Mouse (Mus musculus) CD4-positive helper T cell, adult 2 months (primary cell): ENCODE results near the gene Taok1.

ENCODE experiments used
- DNase-seq: peaks from one replicate; pipeline ENCODE4 v3.0.0-alpha.2; 2012; ENCODE audit warnings: low read depth, missing footprints, low spot score

The Taok1 gene

GRCm38 (mm10) chr11:77508068-77509021, 99.3 kb downstream of the Taok1 start:
- DNase-seq = peak; percentile 85

- no peak for DNase-seq
Observed at GRCm38 (mm10) chr11:77507426-77507825, 100.2 kb downstream of the Taok1 start.

- no peak for DNase-seq
Observed at GRCm38 (mm10) chr11:77506941-77507340, 100.7 kb downstream of the Taok1 start.

GRCm38 (mm10) chr11:77506273-77506672, 101.3 kb downstream of the Taok1 start:
- no peak for DNase-seq

GRCm38 (mm10) chr11:77505291-77505980, 102.2 kb downstream of the Taok1 start:
- DNase-seq = no peak

GRCm38 (mm10) chr11:77504377-77504776, 103.2 kb downstream of the Taok1 start:
- no peak for DNase-seq

GRCm38 (mm10) chr11:77503511-77503910, 104.1 kb downstream of the Taok1 start:
- DNase-seq = no peak

GRCm38 (mm10) chr11:77502481-77502880, 105.1 kb downstream of the Taok1 start:
- DNase-seq = no peak

GRCm38 (mm10) chr11:77501971-77502370, 105.6 kb downstream of the Taok1 start:
- no peak for DNase-seq

- DNase-seq = peak; percentile 78
Observed at GRCm38 (mm10) chr11:77501392-77501791, 106.2 kb downstream of the Taok1 start.

- DNase-seq = no peak
Observed at GRCm38 (mm10) chr11:77500361-77501325, 107.0 kb downstream of the Taok1 start.

GRCm38 (mm10) chr11:77499354-77499753, 108.3 kb downstream of the Taok1 start:
- DNase-seq = no peak

- no peak for DNase-seq
Observed at GRCm38 (mm10) chr11:77498261-77499139, 109.1 kb downstream of the Taok1 start.

GRCm38 (mm10) chr11:77497851-77498250, 109.8 kb downstream of the Taok1 start:
- DNase-seq = no peak

- DNase-seq = peak; percentile 71
Observed at GRCm38 (mm10) chr11:77497341-77497756, 110.3 kb downstream of the Taok1 start.

GRCm38 (mm10) chr11:77495507-77495906, 112.1 kb downstream of the Taok1 start:
- DNase-seq = no peak

- DNase-seq = no peak
Observed at GRCm38 (mm10) chr11:77494782-77495181, 112.8 kb downstream of the Taok1 start.

GRCm38 (mm10) chr11:77494344-77494676, 113.3 kb downstream of the Taok1 start:
- DNase-seq = no peak

GRCm38 (mm10) chr11:77493512-77494343, 113.9 kb downstream of the Taok1 start, which contains the start of gene Git1:
Gene Git1, plus strand, starts transcription at chr11:77493562.
- DNase-seq = peak; percentile 61
